Mouse (Mus musculus) cerebellum, postnatal 36 days (tissue): ENCODE measurements around the gene Hsf2.
"Not testable (repeated sequence)": the region's sequence is repeated elsewhere in the genome, so short reads cannot be mapped to it uniquely, and the experiment has no call there.

Source experiments
- DNase-seq, 2 experiments: peaks; one replicate each; pipeline ENCODE4 v3.0.0; 2021 to 2022; ENCODE audit warnings: mixed read lengths in 2 of 2

Hsf2 gene

DNA sequence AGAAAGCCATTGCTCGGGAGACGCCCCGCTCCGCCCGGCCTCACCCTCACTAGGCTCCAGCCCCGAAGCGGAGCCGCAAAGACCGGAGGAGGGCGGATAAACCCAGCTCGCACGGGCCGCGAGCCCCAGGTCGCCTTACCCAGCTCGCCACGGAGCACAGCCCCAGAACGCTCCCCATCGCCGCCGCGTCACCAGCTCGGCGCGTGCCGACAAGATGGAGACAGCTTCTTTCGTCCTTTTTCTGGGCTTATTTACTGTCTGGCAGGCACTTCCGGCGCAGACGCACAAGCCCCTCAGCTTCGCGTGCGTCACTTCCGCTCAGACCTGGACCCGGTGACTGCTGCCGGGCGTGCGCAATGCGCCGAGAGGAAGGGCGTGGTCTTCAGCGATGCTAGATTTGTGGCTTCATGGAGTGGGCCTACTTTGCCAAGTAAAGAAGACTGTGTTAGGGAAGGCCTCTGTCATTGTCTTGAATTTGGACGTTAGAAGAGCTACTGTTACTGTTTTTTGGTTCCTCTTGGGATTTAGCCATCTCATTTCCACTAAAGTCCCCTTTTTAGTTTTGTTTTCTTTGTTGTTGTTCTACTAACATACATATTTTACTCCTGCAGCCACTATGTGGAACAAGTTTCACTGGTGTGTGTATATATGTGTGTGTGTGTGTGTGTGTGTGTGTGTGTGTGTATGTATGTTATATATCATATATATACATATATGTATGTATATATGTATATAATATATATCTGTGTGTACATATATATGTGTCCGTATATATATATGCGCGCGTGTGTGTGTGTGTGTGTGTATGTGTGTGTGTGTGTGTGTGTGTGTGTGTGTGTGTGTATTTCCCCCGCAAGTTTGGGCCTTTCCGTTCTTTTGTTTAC, 46.3 kb downstream of the Hsf2 start, which contains the start of gene Serinc1:
Gene Serinc1, minus strand, starts transcription at position 313 of the 884 bp plus-strand sequence.
- DNase-seq = peak; percentile 90 to 94

DNA sequence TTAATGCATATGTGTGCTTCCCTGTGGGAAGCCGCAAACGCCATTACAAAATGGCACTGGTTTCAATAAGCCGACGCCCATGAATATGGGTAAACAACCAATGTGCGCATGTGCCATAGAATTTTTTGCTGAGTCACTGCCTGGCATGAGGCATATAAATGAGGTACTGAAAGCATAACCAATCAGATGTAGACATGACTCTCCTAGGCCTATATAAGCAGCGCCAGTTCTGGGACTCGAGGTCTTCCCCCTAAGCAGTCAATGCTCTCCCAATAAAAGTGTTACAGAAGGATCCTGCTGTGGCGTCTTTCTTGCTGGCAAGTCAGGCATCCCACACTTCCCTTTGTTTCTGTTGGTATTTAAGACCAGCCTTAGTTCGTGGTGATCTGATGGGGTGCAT, 57.7 kb downstream of the Hsf2 start:
- not testable (repeated sequence) for DNase-seq

DNA sequence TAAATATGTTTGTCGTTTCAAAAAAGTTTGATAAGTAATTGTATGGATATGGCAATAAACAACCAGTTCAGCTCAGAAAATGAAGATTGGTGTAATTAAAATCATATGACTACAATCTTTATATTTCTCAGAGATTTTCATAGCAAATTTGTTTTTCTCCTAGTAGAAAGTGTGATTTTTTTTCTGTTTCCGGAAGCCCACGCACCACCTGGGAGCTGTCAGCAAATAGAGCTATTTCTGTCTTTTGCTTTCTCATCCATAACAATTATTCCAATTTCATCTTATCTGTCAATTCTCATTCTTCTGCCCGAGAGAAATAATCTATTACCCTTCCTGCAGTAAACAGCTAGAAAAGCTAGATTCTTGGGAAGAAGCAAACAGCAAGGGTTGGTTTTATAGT, 63.4 kb downstream of the Hsf2 start:
- no peak for DNase-seq

DNA sequence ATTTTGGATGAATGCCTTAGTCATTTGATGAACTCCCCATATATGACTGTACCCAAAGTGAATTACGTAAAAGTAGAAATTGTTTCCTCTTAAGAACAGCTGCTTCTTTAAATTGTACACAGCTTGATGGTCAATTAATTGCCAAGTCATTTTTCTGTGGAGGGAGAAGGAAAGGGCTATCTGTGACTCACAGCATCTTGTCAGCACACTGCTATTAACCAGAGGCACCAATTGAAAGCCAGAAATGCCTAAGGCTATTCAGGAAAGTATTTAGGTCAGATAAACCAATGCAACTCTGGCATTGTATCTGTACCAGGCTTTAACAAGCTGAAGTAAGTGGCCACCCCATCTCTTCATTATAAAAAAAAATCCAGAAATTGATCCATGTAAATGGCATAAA, 67.5 kb downstream of the Hsf2 start:
- no peak for DNase-seq

DNA sequence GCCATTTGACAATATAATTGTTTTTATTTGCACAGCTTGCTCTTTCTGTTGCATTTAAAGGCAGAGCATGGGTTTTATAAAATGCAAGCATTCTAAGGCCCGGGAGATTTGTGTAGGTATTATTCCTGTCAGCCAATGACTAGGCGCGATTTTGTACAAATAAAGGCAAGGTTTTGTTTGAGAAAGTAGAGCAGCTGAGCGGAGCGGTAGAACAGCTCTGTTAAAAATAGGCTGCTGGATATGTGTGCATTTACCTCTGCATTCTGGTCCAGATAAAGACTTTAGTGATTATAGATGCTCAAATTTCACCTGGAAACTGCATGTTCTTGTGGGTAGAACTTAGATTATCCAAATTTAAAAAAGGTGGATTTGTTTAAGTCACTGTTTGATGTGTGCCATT, 71.4 kb downstream of the Hsf2 start:
- no peak for DNase-seq
